Mouse (Mus musculus) bone marrow, adult 2 months (tissue): ENCODE results near the gene Cemip. TPM values are rescaled to one million over a fixed set of nuclear protein-coding genes. Genes with fewer than 3 reads are reported as not detected.
"Not testable (repeated sequence)": the region's sequence is repeated elsewhere in the genome, so short reads cannot be mapped to it uniquely, and the experiment has no call there.

Experiments
- H3K27ac ChIP-seq: fragments of 200-500 bp; 2 replicates; pipeline ENCODE4 v1.5.1; 2012; ENCODE audit warnings: low read depth, mild to moderate bottlenecking, control low read depth, inconsistent platforms, low read length; ENCODE audit not compliant: control insufficient read depth, poor library complexity, insufficient read depth
- H3K4me1 ChIP-seq: fragments of 200-500 bp; 2 replicates; pipeline ENCODE4 v1.6.1; 2011; ENCODE audit warnings: low read length; ENCODE audit not compliant: control insufficient read depth, insufficient read depth
- H3K4me3 ChIP-seq: fragments of 200-500 bp; replicated peaks from 2 replicates; pipeline ENCODE3; 2011; ENCODE audit warnings: mild to moderate bottlenecking, low read depth, low read length, control low read depth; ENCODE audit not compliant: control insufficient read depth
- CTCF ChIP-seq: fragments of 200-500 bp; IDR thresholded peaks from 2 replicates; pipeline ENCODE4 v1.5.1; 2011; ENCODE audit warnings: low read length, control low read depth; ENCODE audit not compliant: control insufficient read depth, insufficient read depth
- POLR2A ChIP-seq: fragments of 200-500 bp; IDR thresholded peaks from 2 replicates; pipeline ENCODE4 v1.6.1; 2011; ENCODE audit warnings: low read depth, mild to moderate bottlenecking, control low read depth, low read length, borderline replicate concordance; ENCODE audit not compliant: control insufficient read depth
- WGBS: fragments of 180-500 bp; shearing (Covaris S2); methylation state at CpG from one replicate; pipeline ENCODE4 v1.1.7; 2018; 5-methylcytosine and 5-hydroxymethylcytosine counted together
- polyA plus RNA-seq: library from polyadenylated mRNA; stranded (reverse); fragments of >200 nt; gene quantifications from 2 replicates; pipeline ENCODE4 v1.2.4, GENCODE M21; 2011; ENCODE audit warnings: low replicate concordance; ENCODE audit not compliant: missing spikeins, insufficient read depth, insufficient read length

Cemip gene
- polyA plus RNA-seq, 1 experiment: 1.2 TPM

DNA sequence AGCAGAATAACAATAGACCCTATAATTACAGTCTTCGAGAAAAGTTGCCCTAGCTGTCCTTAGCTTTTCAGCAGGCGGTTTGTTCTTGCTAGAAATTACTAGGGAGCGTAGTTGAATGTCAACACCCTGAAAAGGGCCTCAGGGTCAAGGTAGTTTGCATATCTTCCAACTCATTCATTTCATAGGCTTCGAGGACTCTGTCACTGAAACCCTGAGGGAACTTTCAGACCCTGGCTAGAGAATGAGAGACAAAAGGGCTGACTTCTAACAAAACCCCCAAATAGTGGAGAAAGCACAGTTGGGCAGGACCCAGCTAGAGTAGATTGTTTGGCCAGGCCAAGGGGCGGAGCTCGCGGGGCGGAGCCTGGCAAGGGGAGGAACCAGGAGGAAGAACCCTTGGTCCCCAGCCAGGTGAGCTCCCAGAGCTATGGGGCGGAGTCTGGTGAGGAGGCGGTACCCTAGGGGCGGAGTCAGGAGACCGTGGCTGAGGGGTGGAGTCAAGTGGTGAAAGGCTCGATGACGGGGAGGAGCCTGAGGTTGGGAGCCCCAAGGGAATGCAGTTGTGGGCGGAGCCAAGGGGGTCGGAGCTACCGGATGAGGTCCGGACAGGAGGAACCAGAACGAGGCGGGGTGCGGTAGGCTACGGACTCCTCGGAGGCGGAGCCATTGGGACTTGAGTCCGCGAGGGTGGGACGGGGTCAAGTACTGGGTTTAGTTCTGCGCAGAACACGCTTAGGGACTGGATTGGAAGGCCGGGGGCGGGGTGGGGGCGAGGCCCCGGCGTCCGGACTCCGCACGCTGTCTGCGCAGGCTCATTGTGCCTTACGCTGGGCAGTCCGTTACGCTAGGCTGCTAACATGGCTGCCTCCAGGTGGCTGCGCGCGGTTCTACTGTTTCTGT, 194.6 kb downstream of the Cemip start:
- H3K4me1 ChIP-seq: no peaks in the 10 kb centered on the region; the same call in 1 of the 2 replicates
- 4% methylated on average over 44 of the region's 44 CpGs for WGBS
- TF ChIP-seq POLR2A (peak; percentile 84; the same call in 1 of the 2 replicates), CTCF (0 out of 2 replicates have a peak, but pooled peaks have one; percentile 19)

DNA sequence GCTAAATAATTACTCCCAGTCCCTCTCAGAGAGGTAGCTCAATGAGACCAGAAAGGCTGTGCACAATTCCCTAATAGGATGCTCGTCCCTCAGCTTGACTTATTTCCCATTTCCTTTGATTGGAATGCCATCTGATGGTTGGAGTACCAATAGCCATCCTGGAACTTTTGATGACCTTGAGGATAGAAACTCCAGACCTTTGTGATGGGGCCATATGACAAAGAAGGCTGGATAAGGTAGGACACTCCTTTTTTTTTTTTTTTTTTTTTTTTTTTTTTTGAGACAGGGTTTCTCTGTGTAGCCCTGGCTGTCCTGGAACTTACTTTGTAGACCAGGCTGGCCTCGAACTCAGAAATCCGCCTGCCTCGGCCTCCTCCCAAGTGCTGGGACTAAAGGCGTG, 196.4 kb downstream of the Cemip start:
- not testable (repeated sequence) for H3K4me3 ChIP-seq, H3K4me1 ChIP-seq, H3K27ac ChIP-seq
- 86% methylated on average over 5 of the region's 5 CpGs for WGBS

More for the DNA sequence above, 194.6 kb downstream of the Cemip start:
- H3K27ac ChIP-seq: peak overlapping the region; percentile 89
- peak overlapping the region; percentile 92 for H3K4me3 ChIP-seq

DNA sequence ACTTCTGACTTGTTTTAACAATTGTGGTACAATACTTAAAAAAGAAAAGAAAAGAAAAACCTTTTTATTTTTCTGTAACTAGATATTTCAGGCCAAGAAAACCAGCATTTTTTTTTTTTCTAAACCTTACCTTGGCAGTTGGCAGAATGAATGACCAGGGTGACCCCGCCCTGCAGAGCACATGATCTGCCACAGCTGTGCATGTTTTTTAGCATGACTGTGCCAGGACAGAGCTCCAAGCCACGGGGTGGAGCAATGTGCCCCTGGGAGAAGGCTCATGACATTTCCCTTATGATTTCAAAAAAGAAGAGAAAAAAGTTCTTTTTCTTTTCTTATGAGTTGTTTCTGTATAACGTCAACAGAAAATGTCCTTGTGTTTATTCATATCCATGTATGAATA, 196.9 kb downstream of the Cemip start:
- Histone ChIP-seq H3K27ac (no peak overlapping the region), H3K4me1 (no peaks in the 10 kb centered on the region; the same call in 1 of the 2 replicates), H3K4me3 (no peak overlapping the region)
- TF ChIP-seq CTCF (no peak), POLR2A (no peak)
- 37% methylated on average over 3 of the region's 3 CpGs for whole genome bisulfite sequencing

DNA sequence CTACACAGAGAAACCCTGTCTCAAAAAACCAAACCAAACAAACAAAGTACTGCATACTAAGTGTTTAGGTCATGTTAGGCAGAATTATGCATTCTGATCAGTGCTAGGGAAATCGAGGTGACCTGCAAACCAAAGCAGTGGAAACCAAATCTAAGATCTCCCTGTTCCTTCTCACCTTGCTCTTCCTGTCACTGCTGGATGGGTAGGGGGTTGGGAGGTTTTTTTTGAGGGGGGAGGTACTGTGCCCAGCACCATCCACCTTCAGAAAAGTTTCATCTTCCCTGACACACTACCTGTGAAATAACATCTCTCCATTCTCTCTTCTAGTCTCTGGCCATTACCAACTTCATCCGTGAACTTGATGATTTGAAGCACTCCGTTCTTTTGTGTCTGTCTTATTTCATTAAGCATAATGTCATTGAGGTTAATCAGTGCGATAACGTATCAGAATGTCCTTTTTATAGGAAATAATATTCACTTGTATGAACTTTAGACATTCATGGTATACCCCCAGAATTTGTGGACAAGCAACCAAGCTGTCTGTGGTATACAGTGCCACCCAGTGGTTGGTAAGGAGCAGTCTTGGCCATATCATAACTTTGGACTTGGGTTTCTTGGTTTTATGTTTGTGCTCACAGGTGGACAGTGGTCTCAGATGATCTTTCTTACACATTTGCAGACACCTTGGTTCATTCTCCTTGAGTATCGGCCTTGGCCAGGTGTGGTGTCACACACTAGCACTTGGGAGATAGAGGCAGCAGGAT, 199.8 kb downstream of the Cemip start:
- peaks cover 5% of the 10 kb centered on the region for H3K4me1 ChIP-seq
- no peak overlapping the region for H3K4me3 ChIP-seq
- H3K27ac ChIP-seq: peak overlapping the region; percentile 86

DNA sequence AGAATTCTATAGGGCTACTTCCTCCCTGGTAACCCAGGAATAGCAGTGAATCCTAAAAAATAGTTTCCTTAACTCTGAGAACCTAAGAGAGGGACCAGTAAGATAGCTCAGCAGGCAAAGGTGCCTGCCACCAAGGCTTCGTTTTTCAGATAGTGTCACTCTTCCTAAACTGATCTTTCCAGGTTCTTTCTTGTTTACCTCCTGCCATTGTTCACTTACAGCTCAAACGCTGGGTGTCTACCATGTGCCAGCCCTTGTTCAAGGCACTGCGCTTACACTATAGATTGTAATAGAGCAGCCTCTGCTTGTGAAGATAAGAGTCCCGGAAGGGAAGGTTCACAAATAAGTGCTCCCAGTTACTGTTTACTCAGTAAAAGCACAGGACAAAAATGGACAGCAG, 200.5 kb downstream of the Cemip start:
- 59% methylated on average over 4 of the region's 4 CpGs for WGBS
- peaks cover 5% of the 10 kb centered on the region for H3K4me1 ChIP-seq

More for the DNA sequence above, 199.8 kb downstream of the Cemip start:
- 83% methylated on average over 6 of the region's 6 CpGs for WGBS
- TF ChIP-seq POLR2A (no peak), CTCF (peak; percentile 47)

DNA sequence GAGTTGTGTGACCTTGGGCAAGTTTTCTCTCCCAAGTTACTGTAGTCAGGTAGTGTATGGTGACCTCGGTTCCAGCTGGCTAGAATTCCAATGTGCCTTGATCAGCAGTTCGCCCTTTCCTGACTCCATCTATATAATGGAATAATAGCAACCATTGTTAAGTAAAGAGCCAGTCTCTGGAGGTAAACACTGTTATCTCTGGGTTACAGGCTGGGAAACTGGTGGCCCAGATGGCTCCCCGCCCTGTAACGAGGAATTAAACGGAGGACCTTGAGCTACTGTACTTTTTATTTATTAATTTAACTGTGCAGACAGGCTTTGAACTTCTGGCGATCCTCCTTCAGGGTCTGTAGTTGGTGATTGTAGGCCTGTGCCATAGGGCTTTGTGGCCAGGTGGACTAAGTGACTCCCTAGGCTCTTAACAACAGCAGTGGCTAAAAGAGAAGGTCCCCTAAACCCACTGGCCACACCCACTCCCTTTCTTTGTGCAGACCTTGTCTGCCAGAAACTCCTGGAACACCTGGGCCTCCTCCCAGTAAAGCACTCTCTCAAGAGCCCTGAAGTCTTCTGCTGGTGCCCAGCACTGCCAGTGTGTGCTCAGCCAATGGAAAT, 201.3 kb downstream of the Cemip start:
- peak overlapping the region; percentile 64 for H3K4me3 ChIP-seq
- H3K4me1 ChIP-seq: peaks cover 5% of the 10 kb centered on the region
- H3K27ac ChIP-seq: peak overlapping the region; percentile 96
- WGBS: 40% methylated on average over 6 of the region's 6 CpGs
- no peak for TF ChIP-seq POLR2A
- no peak for TF ChIP-seq CTCF

More for the DNA sequence above, 200.5 kb downstream of the Cemip start:
- H3K4me3 ChIP-seq: no peak overlapping the region
- no peak for TF ChIP-seq POLR2A
- no peak for TF ChIP-seq CTCF
- peak overlapping the region; percentile 86 for H3K27ac ChIP-seq

DNA sequence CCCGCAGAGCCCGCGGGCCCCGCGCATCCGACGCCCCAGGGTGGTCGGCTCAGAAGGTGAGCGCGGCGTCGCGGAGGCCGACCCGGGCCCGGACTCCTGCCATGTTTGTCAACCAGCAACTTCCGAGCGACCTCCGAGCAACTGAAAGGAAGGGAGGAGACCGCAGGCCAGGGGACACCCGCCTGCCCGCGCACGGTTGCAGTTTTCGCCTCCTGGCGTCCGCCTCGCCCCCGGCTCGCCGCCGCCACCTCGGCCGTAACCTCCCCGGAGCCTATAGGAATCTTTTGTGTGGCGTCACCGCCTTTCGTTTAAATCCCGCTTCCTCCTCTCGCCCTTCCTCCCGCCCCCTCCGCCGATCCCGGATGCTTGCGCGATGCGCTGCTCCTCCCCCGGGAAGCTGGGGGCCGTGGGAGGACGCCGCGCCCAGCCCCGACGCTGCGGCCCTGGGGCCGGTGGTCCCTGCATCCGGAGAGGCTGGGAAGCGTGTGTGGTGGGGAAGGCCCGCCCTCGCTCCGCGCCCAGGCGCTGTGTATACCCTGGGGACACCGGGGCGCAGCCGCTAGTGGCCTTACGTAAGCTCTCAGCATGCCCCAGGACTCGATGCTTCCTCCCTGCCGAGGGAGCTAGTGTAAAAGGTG, 202.2 kb downstream of the Cemip start, which contains the start of the genes Tlnrd1 and Mesd:
TSS of gene Tlnrd1 (minus strand) at position 285 of the 638 bp plus-strand sequence.
TSS of gene Mesd (plus strand) at position 446 of the 638 bp plus-strand sequence.
- peak within 1 kb of the TSS; percentile 64 for H3K4me3 ChIP-seq
- H3K4me1 ChIP-seq: peaks cover 5% of the 10 kb centered on the region
- H3K27ac ChIP-seq: peak within 1 kb of the TSS; percentile 96
- under 1% methylated on average over 66 of the region's 69 CpGs for WGBS
- TF ChIP-seq CTCF (no peak), POLR2A (peak; percentile 76; the same call in 1 of the 2 replicates)
